Mouse (Mus musculus) forebrain, embryonic 16.5 days (tissue): Measurements from ENCODE around the gene Cavin3. TPM values are rescaled to one million over a fixed set of nuclear protein-coding genes. Genes with fewer than 3 reads are reported as not detected.
A peak's percentile ranks its signal among the peaks of the same experiment; 100 is the strongest.

ENCODE experiments used
- ATAC-seq: fragments of 200-750 bp; cut with Nextera tagmentation; 2 replicates; pipeline ENCODE4 v1.8.0; 2017; ENCODE audit warnings: mild to moderate bottlenecking, moderate library complexity
- H3K27ac ChIP-seq: fragments of 300-500 bp; sonication (generic); 2 replicates; pipeline ENCODE4 v1.5.1; 2014; ENCODE audit warnings: low read length, control low read depth
- H3K27me3 ChIP-seq: fragments of 300-500 bp; sonication (generic); replicated peaks from 2 replicates; pipeline ENCODE4 v1.6.1; 2014; ENCODE audit warnings: low read length; ENCODE audit not compliant: control insufficient read depth, insufficient read depth
- H3K36me3 ChIP-seq: fragments of 300-500 bp; sonication (generic); 2 replicates; pipeline ENCODE4 v1.6.1; 2014; ENCODE audit not compliant: control insufficient read depth, insufficient read depth
- H3K4me1 ChIP-seq: fragments of 300-500 bp; sonication (generic); replicated peaks from 2 replicates; pipeline ENCODE4 v1.6.1; 2014; ENCODE audit warnings: low read length; ENCODE audit not compliant: control insufficient read depth, insufficient read depth
- H3K4me2 ChIP-seq: fragments of 300-500 bp; sonication (generic); 2 replicates; pipeline ENCODE4 v1.6.1; 2014; ENCODE audit warnings: mild to moderate bottlenecking, low read length, control low read depth
- H3K4me3 ChIP-seq: fragments of 300-500 bp; sonication (generic); replicated peaks from 2 replicates; pipeline ENCODE4 v1.5.1; 2014; ENCODE audit warnings: mild to moderate bottlenecking, low read length, control low read depth
- H3K9ac ChIP-seq: fragments of 300-500 bp; sonication (generic); replicated peaks from 2 replicates; pipeline ENCODE4 v1.6.1; 2014; ENCODE audit warnings: low read depth, low read length, control low read depth
- H3K9me3 ChIP-seq: fragments of 300-500 bp; sonication (generic); 2 replicates; pipeline ENCODE4 v1.6.1; 2016; ENCODE audit warnings: low read length; ENCODE audit not compliant: control insufficient read depth
- WGBS: fragments of 180-500 bp; shearing (Covaris S2); extraction: QIAGEN DNeasy Blood & Tissue Kit; methylation state at CpG from one replicate; pipeline ENCODE4 v1.1.7; 2014; 5-methylcytosine and 5-hydroxymethylcytosine counted together
- polyA plus RNA-seq: library from polyadenylated mRNA; unstranded; fragments of >200 nt; fragmentation: Nextera tagmentation; extraction: Ambion mirVana; gene quantifications from 2 replicates; pipeline ENCODE4 v1.2.1, GENCODE M21; 2015

The Cavin3 gene
- polyA plus RNA-seq, 1 experiment from 2014 or later = 24.2 TPM

- 40% methylated on average over 5 of the region's 5 CpGs for WGBS
- Histone ChIP-seq H3K4me1 (no peaks in the 10 kb centered on the region), H3K36me3 (no peaks in the 10 kb centered on the region), H3K9me3 (no peaks in the 10 kb centered on the region), H3K4me3 (no peak overlapping the region), H3K27me3 (no peaks in the 10 kb centered on the region), H3K27ac (no peak overlapping the region), H3K9ac (no peak overlapping the region), H3K4me2 (no peak overlapping the region)
- peak; percentile 35 for ATAC-seq
Observed at GRCm38 (mm10) chr7:105514561-105514960, 32.5 kb upstream of the Cavin3 start.

- Histone ChIP-seq H3K4me2 (no peak overlapping the region), H3K9ac (no peak overlapping the region), H3K36me3 (no peaks in the 10 kb centered on the region), H3K4me3 (no peak overlapping the region), H3K4me1 (no peaks in the 10 kb centered on the region), H3K9me3 (no peaks in the 10 kb centered on the region), H3K27ac (no peak overlapping the region), H3K27me3 (no peaks in the 10 kb centered on the region)
- ATAC-seq = peak; percentile 74
- WGBS = 46% methylated on average over 5 of the region's 5 CpGs
Observed at GRCm38 (mm10) chr7:105513845-105514291, 31.8 kb upstream of the Cavin3 start.

GRCm38 (mm10) chr7:105510143-105510542 lies 28.0 kb upstream of the Cavin3 start:
- Histone ChIP-seq H3K27me3 (no peaks in the 10 kb centered on the region), H3K9me3 (no peaks in the 10 kb centered on the region), H3K36me3 (no peaks in the 10 kb centered on the region), H3K4me3 (no peak overlapping the region), H3K4me1 (no peaks in the 10 kb centered on the region), H3K4me2 (no peak overlapping the region), H3K27ac (no peak overlapping the region), H3K9ac (no peak overlapping the region)
- ATAC-seq = no peak
- WGBS = 87% methylated on average over 5 of the region's 5 CpGs

GRCm38 (mm10) chr7:105507257-105507656 lies 25.2 kb upstream of the Cavin3 start:
- no peaks in the 10 kb centered on the region for H3K4me1 ChIP-seq
- H3K9me3 ChIP-seq = no peaks in the 10 kb centered on the region
- ATAC-seq = no peak
- no peaks in the 10 kb centered on the region for H3K27me3 ChIP-seq
- no peak overlapping the region for H3K4me3 ChIP-seq
- H3K36me3 ChIP-seq = no peaks in the 10 kb centered on the region
- WGBS = 80% methylated on average over 4 of the region's 4 CpGs
- no peak overlapping the region for H3K4me2 ChIP-seq
- H3K9ac ChIP-seq = no peak overlapping the region
- H3K27ac ChIP-seq = no peak overlapping the region

- H3K27ac ChIP-seq = no peak overlapping the region
- no peak for ATAC-seq
- no peak overlapping the region for H3K4me2 ChIP-seq
- no peaks in the 10 kb centered on the region for H3K36me3 ChIP-seq
- H3K4me1 ChIP-seq = no peaks in the 10 kb centered on the region
- no peak overlapping the region for H3K9ac ChIP-seq
- WGBS = 91% methylated on average over 4 of the region's 4 CpGs
- H3K9me3 ChIP-seq = no peaks in the 10 kb centered on the region
- H3K4me3 ChIP-seq = no peak overlapping the region
- H3K27me3 ChIP-seq = no peaks in the 10 kb centered on the region
Observed at GRCm38 (mm10) chr7:105501984-105502383, 19.9 kb upstream of the Cavin3 start.

GRCm38 (mm10) chr7:105499676-105500075 lies 17.6 kb upstream of the Cavin3 start:
- H3K36me3 ChIP-seq = no peaks in the 10 kb centered on the region
- H3K27me3 ChIP-seq = no peaks in the 10 kb centered on the region
- 90% methylated on average over 1 of the region's 1 CpGs for WGBS
- no peak overlapping the region for H3K4me3 ChIP-seq
- ATAC-seq = no peak
- H3K9me3 ChIP-seq = no peaks in the 10 kb centered on the region
- no peak overlapping the region for H3K9ac ChIP-seq
- H3K27ac ChIP-seq = no peak overlapping the region
- no peak overlapping the region for H3K4me2 ChIP-seq
- H3K4me1 ChIP-seq = no peaks in the 10 kb centered on the region

GRCm38 (mm10) chr7:105498854-105499492 lies 16.9 kb upstream of the Cavin3 start:
- H3K9me3 ChIP-seq = no peaks in the 10 kb centered on the region
- H3K4me3 ChIP-seq = no peak overlapping the region
- no peak overlapping the region for H3K4me2 ChIP-seq
- H3K9ac ChIP-seq = no peak overlapping the region
- no peaks in the 10 kb centered on the region for H3K27me3 ChIP-seq
- H3K4me1 ChIP-seq = no peaks in the 10 kb centered on the region
- H3K27ac ChIP-seq = no peak overlapping the region
- no peaks in the 10 kb centered on the region for H3K36me3 ChIP-seq
- no peak for ATAC-seq
- WGBS = 67% methylated on average over 10 of the region's 10 CpGs

GRCm38 (mm10) chr7:105497881-105498280 lies 15.8 kb upstream of the Cavin3 start:
- 94% methylated on average over 3 of the region's 3 CpGs for WGBS
- H3K4me2 ChIP-seq = no peak overlapping the region
- no peak overlapping the region for H3K9ac ChIP-seq
- H3K27ac ChIP-seq = no peak overlapping the region
- no peaks in the 10 kb centered on the region for H3K9me3 ChIP-seq
- H3K36me3 ChIP-seq = no peaks in the 10 kb centered on the region
- H3K4me3 ChIP-seq = no peak overlapping the region
- H3K27me3 ChIP-seq = no peaks in the 10 kb centered on the region
- ATAC-seq = no peak
- no peaks in the 10 kb centered on the region for H3K4me1 ChIP-seq

- no peak overlapping the region for H3K4me3 ChIP-seq
- H3K4me2 ChIP-seq = no peak overlapping the region
- no peaks in the 10 kb centered on the region for H3K9me3 ChIP-seq
- H3K4me1 ChIP-seq = peaks cover 3% of the 10 kb centered on the region
- no peaks in the 10 kb centered on the region for H3K36me3 ChIP-seq
- H3K27ac ChIP-seq = no peak overlapping the region
- WGBS = 81% methylated on average over 6 of the region's 6 CpGs
- no peak overlapping the region for H3K9ac ChIP-seq
- H3K27me3 ChIP-seq = no peaks in the 10 kb centered on the region
- ATAC-seq = no peak
Observed at GRCm38 (mm10) chr7:105487104-105487876, 5.2 kb upstream of the Cavin3 start.
